Mouse (Mus musculus): ENCODE measurements around the gene Slc27a4.
"Not testable (repeated sequence)": the region's sequence is repeated elsewhere in the genome, so short reads cannot be mapped to it uniquely, and the experiment has no call there.

The Slc27a4 gene

DNA sequence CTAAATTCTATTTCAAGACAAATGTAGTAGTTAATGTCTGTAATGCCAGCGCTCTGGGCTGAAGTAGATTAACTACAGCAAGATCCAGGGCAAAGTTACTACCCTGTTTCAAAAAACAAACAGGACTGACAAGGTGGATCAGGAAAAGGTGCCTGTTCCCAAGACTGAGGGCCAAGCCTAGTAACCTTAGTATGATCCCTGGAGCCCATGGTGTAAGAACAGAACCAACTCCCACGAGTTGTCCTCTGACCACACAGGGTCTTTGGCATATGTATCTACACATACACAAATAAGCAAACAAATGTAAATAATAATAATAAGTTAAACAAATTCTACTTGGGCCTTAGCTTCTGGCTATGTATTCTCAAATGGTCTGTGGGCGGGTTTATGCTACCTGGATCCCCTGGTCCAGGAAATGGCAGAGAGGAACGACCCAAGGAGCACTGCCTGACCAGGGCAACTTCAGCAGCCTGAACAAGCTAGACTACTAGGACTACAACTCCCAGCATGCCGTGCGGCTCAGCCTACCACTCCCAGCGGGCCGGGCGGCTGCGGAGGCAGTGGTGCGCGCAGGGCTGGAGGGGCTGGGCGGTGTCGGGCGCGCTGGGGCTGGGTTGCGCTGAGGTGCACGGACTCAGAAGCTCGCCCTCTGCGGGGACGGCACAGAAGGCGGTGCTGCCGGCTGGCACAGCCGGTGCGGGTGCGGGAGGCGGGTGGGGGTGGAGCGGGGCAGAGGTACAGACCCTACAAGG, at the start of gene Slc27a4:
Gene Slc27a4, plus strand, starts transcription at position 560 of the 752 bp plus-strand sequence.
- peak; percentile 96 for DNase-seq (ENCODE audit: low spot score)

DNA sequence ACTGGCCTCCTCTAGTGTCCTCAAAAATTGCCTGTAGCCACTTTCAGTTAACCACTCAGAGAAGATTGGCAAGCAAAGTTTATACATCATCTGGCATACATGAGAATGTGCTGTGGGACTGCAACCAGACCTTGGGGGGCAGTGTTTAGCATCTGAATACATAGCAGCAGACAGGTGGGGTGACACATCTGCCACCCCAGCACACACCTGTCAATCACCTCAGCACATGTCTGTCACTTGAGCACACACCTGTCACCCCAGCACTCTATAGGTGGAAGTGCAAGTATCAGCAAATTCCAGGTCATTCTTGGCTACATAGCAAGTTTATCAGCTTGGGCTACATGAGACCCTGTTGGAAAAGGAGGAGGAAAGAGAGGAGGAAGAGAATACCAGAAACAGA, 46.7 kb upstream of the Slc27a4 start:
- DNase-seq (ENCODE audit: low spot score), result no peak

DNA sequence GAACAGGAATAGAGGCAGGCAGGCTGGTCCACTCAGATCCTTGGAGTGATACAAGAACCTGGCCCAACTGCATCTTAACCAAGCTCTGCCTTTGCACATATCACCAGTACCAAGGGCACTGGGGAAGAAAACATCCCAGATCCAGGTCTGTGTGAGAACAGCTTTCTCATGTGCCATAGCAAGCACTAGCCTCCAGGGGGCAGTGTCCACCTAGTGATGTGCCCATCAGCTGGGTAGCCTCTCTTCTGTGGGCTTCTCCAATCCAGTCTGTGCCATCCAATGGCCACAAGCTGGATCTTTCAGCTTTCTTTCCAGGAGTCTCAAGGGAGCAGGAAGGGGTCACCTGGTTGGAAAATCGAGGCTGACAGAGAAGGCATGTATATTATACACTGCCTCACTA, 37.6 kb upstream of the Slc27a4 start:
- DNase-seq (ENCODE audit: low spot score), result peak; percentile 70

DNA sequence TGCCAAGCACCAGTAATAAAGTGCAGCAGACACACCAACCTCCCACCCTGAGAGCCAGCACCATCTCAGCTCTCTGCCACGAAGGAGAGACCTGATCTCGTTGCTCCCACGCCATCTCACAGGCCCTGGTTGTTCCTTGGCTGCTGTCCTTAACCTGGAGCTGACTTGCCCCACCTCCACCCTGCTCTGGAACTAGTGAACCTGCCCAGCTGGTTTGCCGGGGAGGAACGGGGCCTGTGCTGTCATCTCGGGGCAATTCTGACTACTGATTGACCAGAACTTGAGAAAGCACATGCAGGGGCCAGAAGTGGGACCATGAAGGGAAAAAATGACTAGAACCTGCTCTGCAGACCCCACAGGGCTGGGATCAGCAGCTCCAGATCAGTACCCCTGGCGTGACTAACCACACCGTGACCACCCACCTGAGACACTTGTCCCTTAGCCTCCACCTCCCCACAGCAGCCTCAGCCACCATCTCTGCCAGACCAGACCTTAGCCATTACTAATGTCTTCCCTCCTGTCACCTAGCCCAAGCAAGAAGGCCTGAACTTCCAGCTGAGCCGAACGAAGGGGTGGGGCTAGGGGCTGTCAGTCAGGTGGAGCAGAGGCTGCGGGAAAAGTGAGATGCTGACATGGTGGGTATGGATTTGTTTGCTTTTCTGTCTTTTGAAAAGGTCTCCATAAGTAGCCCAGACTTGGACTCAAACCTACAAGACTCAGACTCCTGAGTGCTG, 34.3 kb upstream of the Slc27a4 start:
- DNase-seq (ENCODE audit: low spot score), result no peak

DNA sequence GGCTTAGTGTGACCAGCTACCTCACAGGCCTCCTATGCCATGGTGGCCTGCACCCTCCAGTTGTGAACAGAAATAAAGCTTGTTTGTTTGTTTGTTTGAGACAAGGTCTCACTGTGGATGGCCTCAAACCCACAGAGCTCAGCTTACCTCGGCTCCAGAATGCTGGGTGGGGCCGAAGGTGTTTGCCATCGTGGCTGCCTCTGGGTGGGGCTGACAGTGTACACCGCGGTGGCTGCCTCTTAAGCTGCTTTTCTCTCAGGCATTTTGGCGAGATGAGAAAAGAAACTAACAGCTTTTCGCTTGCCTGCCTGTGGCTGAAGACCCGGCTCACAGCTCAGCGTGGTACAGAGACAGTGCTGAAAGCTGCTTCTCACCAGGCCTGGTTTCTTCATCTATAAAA, 33.5 kb upstream of the Slc27a4 start:
- DNase-seq (ENCODE audit: low spot score), result no peak

DNA sequence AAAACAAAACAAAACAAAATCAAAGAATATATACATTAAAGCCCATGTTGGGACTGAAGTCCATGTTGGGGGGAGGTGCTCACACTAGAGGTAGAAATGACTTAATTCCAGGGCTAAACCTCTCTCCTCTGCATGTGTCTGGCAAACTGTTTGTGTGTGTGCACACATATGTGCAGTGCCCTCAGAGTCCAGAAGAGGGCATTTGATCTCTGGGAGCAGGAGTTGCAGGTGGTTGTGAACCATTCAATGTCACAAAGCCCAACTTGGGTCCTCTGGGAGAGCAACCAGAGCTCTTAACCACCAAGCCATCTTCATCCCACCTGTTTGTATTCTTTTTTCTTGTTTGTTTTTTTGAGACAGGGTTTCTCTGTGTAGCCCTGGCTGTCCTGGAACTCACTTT, 32.3 kb upstream of the Slc27a4 start:
- DNase-seq (ENCODE audit: low spot score), result no peak

DNA sequence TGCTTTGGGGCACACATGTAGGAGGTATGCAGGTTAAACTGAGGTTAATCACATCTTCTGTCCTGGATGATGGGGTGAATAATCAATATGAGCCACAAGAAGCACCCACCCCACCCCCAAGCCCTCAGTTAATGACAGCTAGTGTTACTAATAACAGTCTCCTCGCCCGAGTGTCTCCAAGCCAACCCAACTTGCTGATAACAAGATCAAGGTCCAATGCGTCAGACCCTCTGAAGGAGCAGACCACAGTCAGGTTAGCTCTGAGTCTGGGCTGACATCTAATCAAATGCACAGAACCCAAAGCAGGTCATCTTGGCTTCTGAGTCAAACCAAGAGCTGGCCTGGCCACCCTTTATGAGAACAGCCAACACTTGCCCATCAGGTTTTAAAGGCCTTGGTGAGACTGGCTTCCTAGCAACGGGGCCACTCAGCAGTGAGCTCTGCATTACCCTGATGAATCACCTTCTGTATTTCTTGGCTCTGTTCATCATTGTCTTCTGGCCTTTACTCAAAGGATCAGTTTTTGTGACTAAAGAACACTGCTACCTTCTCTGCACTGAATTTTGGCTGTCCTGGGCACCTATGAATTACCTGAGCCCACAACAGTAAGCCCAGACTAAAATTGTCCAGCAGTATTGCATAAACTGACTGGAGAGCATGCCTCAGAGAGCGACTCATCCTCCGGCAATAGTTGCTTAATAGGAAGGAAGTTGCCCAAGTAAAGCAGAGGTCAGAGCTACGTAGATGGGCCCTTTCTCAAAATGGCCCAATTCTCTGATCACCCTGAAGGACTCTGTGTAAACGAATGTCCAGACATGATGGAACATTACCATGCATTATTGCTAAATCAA, 30.6 kb upstream of the Slc27a4 start:
- no peak for DNase-seq (ENCODE audit: low spot score)

DNA sequence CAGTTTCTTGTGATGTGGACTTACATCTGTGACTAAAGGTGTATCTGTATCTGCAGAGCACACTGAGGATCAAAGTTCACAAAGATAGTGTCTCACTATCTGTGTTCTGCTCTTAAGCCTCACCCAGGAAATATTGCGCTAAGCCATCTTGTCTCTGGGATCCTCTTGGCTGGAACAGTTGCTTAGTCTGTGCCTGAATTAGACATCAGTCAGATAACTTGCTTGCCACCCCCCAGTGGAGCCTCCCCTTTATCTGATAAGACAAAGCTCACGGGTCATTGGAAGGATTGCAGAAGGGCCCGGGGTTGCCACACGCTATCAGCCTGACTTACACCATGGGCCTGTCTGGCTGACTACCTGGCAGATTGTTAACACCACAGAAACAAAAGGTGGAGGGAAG, 29.1 kb upstream of the Slc27a4 start:
- no peak for DNase-seq (ENCODE audit: low spot score)

DNA sequence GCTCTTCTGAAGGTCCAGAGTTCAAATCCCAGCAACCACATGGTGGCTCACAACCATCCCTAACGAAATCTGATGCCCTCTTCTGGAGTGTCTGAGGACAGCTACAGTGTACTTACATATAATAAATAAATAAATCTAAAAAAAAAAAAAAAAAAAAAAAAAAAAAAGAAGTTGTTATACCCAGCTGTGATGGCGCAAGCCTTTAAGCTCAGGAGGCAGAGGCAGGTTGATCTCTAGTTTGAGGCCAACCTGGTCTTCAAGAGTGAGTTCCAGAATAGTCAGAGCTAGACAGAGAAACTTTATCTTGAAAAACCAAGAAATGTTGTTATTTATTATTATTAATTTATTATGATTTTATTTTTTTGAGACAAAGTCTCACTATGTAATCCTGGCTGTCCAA, 21.2 kb upstream of the Slc27a4 start:
- DNase-seq (ENCODE audit: low spot score), result not testable (repeated sequence)

DNA sequence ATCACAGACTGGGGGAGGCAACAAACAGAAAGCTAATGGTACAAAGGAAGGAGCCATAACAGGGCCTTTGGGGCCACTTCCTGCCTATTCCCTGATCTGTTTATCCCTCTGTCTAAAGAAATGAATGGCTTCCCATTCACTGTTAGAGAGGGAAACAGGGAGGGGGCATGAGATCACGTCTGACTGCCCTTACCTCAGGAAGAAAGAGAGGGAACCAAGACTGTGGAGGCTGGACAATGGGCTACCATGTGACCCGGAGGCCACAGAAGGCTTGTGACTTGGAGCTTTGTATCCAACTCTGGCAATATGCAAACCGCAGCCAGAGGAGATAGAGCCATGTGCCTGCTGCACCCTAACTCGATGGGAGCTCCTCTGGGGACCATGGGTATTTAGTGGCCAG, 18.1 kb upstream of the Slc27a4 start:
- no peak for DNase-seq (ENCODE audit: low spot score)

DNA sequence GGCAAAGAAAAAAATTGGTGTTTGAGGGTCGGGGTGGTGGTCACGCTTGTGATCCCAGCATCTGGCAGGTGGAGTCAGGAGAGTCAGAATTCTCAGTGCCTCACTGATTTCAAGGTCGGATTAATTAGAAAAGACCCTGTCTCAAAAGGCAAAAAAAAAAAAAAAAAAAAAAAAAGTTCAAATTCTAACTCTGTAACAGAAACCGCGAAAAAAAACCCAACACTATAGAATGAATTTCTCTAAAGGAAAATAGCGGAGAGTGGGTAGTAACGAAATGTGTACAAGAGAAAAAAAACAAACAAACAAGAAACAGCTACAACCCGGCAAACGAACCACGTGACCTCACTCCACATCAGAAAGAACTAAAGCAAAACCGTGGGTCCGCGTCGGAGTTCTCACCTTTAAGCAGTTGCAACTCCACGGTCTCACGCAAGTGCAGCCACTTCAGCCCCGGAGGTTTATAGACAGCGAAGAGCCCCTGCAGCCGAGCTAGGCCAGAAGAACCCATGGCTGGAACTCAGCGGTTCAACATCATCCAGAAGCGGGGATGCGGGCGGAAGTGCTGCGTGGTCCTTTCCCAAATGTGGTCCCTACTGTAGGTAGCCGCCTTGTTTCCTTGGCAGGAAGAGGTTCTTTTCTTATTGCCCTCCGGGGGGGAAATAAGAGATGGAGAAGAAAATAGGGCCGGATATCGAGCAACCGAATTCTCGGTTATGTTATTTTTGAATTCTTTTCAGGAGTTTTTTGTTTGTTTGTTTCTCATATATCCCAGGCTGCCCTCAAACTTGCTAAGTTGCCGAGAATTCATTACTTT, 15.1 kb upstream of the Slc27a4 start, which contains the start of gene Coq4:
Gene Coq4, plus strand, starts transcription at position 390 of the 814 bp plus-strand sequence.
- peak; percentile 80 for DNase-seq (ENCODE audit: low spot score)

DNA sequence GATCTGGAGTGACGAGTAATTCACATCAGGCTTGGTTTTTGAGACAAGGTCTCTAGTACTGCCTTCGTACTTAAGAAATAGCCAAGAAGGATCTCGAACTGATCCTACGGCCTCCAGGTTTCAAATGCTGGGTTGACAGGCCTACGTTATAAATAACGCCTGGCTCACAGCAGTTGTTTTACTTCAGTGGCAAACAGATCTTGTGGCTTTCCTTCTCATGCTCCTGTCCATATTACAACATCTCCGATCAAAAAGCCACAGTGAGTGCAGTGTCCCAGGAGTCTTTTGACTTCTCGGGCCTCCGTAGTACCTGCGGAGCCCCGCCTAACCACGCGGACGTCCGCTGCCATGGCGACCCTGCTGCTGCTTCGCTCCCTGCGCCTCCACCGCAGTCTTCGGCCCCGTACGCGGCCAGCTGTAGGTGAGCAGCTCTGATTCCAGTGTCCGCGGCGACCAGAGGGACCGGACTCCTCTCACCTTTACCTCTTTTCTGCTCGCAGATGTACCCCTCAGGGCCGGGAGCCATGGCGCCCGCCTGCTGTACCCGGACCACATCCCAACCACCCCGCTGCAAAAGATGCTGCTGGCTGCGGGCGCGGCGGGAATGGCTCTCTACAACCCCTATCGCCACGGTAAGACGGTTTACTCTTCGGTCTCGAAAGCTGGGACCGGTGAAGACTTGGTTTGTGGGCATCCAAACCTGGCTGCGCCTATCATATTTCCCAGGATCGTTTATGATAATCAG, 14.3 kb upstream of the Slc27a4 start, which contains the start of gene Trub2:
Gene Trub2, minus strand, starts transcription at position 566 of the 745 bp plus-strand sequence.
- peak; percentile 85 for DNase-seq (ENCODE audit: low spot score)

DNA sequence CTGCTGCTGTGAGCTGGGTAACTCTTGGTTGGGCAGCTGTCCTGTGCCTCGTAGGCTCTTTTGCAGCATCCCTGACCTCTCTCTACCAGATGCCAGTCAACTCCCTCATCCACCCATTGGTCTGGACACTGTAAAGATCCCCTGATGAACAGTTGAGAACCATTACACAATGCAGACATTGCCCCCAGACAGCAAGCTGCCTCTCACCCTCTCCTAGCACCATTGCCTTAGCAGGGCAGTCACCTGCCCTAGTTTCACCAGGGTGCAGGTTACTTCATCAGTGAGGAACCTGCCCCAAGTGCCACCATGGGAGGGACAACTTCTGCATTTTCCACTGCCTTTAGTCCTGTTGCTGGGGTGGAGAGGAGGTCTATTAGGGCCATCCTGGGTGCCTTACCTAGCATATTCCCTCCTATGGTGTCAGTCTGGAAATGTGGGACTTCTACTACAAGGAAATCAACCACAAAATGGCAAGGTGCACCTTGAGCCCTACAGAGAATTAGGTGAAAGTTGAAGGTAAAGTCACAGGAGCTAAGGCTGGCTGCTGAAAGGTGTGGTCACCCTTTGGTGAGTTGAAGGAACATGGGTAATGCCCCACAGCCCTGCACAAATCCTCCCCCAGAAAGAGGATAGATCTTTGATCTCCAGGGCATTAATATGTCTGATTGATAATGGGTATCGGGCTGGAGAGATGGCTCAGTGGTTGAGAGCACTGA, 9.5 kb upstream of the Slc27a4 start:
- DNase-seq (ENCODE audit: low spot score), result no peak

DNA sequence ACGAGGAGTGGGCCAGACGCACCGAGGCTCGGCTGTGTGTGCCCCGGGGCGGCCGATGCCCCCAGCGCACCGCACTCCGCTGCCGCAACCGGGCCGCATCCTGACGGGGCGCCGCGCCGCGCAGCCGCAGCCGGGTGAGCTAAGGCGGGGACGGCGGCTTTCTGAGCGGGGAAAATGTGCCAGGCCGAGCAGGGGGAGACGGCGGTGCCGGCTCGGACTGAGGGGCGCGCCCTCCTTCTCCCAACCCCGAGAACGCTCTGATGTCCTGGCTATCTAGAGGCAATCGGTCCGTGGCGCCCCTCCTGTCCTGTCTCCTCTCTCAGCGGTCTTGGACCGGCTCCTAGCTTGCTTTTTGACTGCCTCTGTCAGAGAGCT, 380 bp downstream of the Slc27a4 start:
- no peak for DNase-seq (ENCODE audit: low spot score)

DNA sequence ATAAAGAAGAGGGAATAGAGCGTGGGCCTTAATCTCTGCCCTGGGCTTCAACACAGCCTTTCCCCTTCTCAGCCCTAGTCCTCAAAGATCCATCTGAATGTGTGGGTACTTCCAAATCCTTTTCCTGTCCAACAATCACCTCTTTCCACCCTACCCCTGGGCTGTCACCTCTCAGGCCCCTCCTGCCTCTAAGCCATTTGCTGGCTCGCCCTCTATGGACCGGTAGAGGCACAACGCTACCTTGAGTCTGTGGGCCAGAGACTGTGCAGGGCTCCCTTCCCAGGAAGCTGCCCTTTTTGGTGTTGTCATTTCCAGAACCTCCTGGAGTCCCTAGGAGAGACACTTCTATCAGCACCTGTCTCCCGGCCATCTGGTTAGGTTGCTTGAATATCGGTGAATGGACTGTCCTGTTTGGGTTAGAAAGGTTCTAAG, 982 bp downstream of the Slc27a4 start:
- no peak for DNase-seq (ENCODE audit: low spot score)

DNA sequence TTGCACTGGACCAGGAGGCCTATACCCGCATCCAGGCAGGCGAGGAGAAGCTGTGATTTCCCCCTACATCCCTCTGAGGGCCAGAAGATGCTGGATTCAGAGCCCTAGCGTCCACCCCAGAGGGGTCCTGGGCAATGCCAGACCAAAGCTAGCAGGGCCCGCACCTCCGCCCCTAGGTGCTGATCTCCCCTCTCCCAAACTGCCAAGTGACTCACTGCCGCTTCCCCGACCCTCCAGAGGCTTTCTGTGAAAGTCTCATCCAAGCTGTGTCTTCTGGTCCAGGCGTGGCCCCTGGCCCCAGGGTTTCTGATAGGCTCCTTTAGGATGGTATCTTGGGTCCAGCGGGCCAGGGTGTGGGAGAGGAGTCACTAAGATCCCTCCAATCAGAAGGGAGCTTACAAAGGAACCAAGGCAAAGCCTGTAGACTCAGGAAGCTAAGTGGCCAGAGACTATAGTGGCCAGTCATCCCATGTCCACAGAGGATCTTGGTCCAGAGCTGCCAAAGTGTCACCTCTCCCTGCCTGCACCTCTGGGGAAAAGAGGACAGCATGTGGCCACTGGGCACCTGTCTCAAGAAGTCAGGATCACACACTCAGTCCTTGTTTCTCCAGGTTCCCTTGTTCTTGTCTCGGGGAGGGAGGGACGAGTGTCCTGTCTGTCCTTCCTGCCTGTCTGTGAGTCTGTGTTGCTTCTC, 13.4 kb downstream of the Slc27a4 start:
- DNase-seq (ENCODE audit: low spot score), result no peak

DNA sequence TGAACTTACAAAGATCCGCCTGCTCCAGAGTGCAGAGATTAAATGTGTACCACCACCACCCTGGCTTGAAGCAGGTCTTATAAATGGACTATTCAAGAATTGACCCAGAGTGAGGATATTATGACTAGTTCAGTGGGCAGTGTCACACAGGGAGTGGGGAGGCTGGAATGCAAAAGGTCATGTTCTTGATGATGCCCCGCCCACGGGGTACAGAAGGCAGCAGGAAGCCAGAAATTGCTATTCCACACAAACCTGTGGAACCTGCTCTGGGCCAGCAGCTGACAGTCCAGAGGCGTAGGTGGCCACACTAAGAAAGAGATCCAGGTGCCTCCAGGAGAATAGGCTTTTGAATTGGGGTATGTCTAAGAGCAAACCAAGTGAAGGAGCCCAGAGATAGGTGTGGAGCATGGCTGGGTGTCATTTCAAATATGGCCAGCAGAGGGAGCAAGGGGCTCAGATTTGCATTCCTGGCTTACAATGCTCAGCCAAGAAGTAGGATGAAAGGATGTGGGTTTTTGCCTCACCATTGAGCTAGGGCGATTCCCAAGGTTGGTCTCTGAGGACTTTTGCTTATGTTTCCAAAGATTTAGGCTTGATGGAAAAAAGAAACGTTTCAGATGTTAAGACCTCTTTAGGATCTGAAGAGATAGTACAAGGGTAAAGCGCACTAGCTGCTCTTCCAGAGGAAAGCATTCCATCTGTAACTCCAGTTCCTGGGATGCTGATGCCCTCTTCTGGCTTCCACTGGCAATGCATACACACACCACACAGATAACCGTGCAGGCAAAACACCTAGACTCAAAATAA, 15.2 kb downstream of the Slc27a4 start:
- peak; percentile 76 for DNase-seq (ENCODE audit: low spot score)

DNA sequence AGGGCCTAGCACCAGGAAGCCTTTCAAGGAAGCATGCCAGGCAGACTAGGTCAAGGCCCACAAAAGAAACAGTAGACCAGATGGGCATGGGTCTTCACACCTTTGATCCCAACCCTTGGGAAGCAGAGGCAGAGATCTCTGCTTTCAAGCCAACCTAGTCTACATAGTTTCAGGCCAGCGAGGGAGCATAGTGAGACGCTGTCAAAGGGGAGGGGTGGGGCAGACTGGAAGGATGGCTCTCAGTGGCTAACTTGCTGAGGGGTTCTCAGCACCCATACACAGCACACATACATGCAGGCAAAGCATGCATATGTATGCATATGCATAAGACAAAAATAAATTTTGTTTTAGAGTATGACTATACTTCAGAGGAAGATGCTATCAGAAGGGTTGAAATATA, 16.9 kb downstream of the Slc27a4 start:
- no peak for DNase-seq (ENCODE audit: low spot score)
